Mouse (Mus musculus) duodenum, adult 2 months (tissue): ENCODE results near the gene Khdrbs2. TPM values are rescaled to one million over a fixed set of nuclear protein-coding genes. Genes with fewer than 3 reads are reported as not detected.

Experiments
- polyA plus RNA-seq: library from polyadenylated mRNA; depleted of rRNA; stranded (reverse); fragments of >200 nt; gene quantifications from 2 replicates; pipeline ENCODE4 v1.2.3, GENCODE M21; 2012; ENCODE audit warnings: low replicate concordance; rRNA removed

Gene Khdrbs2
- polyA plus RNA-seq, result 0.02 and 0.07 TPM in 2 replicates

DNA sequence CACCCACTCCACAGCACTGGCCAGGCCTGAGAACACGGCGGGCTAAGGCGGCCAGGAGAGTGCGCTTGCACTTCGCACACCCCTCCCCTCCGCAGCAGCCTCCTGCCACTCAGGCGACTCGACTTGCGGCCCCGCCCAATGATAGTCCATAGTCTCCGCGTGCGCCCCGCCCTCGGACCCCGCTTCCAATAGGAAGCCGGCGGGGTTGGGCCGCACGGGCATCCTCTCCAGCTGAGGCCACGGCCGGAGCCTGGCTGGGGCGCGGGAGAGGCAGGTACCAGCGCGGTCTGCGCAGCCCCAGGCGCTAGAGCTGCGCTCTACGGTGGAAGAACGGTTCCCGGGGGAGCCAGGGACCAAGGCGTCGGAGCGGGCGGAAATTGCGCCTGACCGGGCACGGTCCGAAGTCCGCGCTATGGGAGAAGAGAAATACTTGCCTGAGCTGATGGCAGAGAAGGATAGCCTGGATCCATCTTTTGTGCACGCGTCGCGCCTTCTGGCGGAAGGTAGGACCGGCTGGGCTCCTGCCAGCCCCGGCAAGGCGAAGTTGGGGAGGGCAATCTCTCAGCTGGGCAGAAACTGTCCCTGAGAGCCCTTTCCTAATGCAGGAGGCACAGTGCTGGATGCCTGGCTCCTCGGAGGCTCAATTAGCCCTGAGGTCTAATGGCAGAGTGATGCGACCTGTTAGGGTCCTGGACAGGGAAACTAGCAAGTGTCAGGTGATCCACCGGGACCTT lies at the start of gene Khdrbs2:
Gene Khdrbs2, plus strand, starts transcription at position 209 of the 734 bp plus-strand sequence.

DNA sequence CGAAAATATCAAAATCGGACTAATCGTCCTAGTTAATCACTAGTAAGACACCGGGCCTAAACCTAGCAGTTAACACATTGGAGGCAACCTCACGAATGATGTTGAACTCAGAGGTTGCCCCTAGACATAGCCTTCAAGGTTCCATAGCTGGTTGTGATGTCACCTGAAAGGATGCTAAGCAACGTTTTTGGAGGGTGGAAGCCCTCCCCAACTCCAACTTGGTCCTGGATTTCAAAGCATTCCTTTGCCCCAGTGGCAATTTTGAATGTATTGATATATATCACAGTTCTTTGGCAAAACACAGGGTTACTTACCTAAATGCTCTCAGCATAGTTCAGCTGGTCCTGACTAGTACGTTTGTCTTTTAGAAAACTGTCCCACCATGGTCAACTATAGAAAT lies 374.7 kb downstream of the Khdrbs2 start, which contains the start of gene Gm5415:
Gene Gm5415, minus strand, starts transcription at position 101 of the 400 bp plus-strand sequence.

